Mouse (Mus musculus): ENCODE data around the gene 1700086D15Rik. TPM values are rescaled to one million over a fixed set of nuclear protein-coding genes. Genes with fewer than 3 reads are reported as not detected.

1700086D15Rik gene
- polyA plus RNA-seq, 1 experiment from 2014 or later = 0.20 TPM

Other genes starting within 250 kb of the 1700086D15Rik start
- 33.1 and 35.8 TPM in 2 replicates for gene Elac2, start 180.9 kb downstream of the 1700086D15Rik start, polyA plus RNA-seq (2015; fragmentation: Nextera tagmentation; extraction: Ambion mirVana)
- 10.3 and 10.5 TPM in 2 replicates for gene Arhgap44, start 3.1 kb upstream of the 1700086D15Rik start, polyA plus RNA-seq (2015; fragmentation: Nextera tagmentation; extraction: Ambion mirVana)
- 0.22 and 0.45 TPM in 2 replicates for gene Myocd, start 110.1 kb upstream of the 1700086D15Rik start, polyA plus RNA-seq (2015; fragmentation: Nextera tagmentation; extraction: Ambion mirVana)